Mouse (Mus musculus) spleen, adult 12 weeks (tissue): ENCODE measurements at regions not wholly inside any gene's neighbourhood (a gene's known extent, or its start where the extent isn't known, plus 50 kb on each side); places are given as distances from the start of the nearest gene placed in this dataset.

Experiments
- DNase-seq: peaks from one replicate; pipeline ENCODE4 v3.0.0; 2022; ENCODE audit warnings: low spot score

DNA sequence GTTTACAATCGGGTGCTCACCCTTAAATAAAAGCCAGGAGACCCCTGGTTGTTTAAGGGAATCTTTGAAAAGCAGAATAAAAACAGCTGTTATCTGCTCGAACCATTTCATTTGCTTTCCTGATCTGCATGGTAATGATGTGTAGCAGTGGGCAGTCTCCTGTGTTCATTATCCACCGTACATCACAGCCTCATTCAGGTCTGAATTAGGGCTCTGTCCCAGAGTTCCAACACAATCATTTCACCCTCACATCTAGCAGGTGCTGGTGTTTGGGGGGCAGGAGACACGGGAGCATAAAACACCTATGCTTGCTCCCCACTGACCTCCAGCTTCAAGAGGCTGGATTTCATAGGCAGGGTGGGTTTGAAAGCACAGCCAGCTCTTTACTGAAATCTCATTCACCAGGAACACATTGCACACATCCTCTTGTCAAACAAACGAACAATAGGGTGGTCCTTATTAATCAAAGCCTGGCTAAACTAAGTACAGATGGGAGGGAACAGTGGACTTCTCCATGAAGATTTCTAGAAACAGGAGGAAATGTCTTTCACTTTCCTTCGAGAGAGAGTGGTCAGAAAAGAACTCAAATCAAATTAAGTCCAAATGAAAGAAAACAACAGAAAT is 368.3 kb upstream of the Adgrl2 start:
- no peak for DNase-seq

DNA sequence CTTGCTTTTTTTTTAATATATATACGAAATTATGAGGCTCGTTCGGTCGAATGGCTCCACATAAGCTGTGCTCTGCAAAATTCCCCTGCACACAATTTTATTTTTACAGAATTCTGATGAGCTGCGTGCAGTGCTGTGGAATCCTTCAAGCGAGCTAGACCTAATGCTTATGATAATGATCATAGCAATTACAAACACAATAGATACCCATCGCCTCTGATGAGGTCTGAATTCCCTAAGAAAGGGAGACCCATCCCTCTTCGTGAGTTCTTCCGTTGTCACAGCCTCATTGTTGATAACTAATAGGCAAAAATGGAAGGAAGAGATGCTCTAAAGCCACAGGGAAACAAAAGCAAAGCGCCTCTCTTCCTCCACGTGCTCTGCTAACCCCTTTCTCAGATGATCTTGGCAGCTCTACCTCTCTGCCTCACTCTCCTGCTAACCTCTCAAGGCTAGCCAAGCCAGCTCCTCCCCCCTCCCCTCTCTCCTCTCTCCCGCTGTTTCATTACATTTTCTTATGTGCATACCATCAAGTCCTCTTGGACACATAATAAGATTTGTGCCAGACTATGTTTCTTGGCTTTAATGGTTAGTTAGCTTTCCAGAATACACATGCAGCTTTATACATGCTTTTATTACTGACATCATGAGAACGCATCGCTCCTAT is 367.7 kb upstream of the Adgrl2 start:
- DNase-seq, result no peak

- no peak for DNase-seq
Measured at GRCm38 (mm10) chr3:149357121-149357520, 366.8 kb upstream of the Adgrl2 start.

GRCm38 (mm10) chr3:149355362-149355761 is 365.0 kb upstream of the Adgrl2 start:
- no peak for DNase-seq

DNA sequence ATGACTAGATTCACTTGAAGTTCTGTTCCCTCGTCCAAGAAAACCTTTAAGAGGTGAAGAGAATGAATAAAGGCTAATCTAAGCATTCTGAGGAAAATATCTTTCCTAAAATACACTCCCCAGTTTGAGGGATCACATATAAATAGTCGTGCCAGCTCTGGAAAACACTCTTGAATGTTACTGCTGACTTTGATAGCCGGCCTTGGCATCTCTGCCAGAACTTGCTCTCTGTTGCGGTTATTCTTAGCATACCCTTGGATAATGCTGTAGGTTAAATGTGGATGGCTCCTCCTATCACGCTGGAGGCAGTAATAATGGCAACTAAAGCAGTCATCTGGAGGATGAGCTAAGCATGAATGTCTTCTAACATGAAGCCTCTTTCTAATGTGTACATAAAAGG is 363.6 kb upstream of the Adgrl2 start:
- no peak for DNase-seq

GRCm38 (mm10) chr3:149352546-149352945 is 362.2 kb upstream of the Adgrl2 start:
- no peak for DNase-seq

DNA sequence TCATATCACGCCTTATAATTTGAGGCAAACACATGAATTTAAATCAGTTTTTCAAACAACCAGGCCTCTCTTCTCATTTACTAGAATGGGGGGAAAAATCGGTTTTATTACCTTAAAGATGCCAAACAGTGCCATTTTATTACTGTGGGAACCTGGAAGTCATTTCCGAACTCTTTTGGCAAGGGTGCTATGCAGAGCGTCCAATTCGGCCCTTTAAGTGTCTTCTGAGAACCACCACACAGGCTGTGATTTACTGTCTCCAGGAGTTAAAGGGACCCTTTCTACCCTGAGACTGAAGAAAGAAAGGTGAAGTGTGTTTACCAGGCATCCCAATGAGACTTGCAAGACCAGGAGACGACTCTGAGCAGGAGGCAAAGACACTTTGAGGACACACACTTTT is 359.4 kb upstream of the Adgrl2 start:
- DNase-seq, result no peak

GRCm38 (mm10) chr3:149349211-149349697 is 358.9 kb upstream of the Adgrl2 start:
- peak; percentile 5 for DNase-seq

- DNase-seq, result no peak
Measured at GRCm38 (mm10) chr3:149348459-149348971, 358.2 kb upstream of the Adgrl2 start.

GRCm38 (mm10) chr3:149347241-149347992 is 357.1 kb upstream of the Adgrl2 start:
- no peak for DNase-seq

- no peak for DNase-seq
Measured at GRCm38 (mm10) chr3:149342511-149342910, 352.2 kb upstream of the Adgrl2 start.

DNA sequence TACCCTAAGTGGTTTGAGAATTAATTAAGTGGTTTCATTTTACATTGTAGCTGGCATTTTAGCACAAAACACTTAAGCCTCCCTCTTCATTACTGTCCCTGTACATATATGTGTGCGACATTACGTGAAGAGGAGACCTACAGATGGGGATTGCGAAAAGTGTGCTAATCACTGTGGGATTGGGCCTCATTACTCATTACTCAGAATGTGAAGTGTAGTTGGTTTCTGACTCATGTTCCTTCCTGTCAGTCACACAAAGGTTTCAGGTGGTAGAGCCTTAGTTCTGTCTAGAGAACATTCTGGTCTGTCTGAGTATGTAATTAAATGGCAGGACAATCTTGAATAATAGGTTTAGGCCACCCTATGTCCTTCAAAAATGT is 349.0 kb upstream of the Adgrl2 start:
- no peak for DNase-seq

DNA sequence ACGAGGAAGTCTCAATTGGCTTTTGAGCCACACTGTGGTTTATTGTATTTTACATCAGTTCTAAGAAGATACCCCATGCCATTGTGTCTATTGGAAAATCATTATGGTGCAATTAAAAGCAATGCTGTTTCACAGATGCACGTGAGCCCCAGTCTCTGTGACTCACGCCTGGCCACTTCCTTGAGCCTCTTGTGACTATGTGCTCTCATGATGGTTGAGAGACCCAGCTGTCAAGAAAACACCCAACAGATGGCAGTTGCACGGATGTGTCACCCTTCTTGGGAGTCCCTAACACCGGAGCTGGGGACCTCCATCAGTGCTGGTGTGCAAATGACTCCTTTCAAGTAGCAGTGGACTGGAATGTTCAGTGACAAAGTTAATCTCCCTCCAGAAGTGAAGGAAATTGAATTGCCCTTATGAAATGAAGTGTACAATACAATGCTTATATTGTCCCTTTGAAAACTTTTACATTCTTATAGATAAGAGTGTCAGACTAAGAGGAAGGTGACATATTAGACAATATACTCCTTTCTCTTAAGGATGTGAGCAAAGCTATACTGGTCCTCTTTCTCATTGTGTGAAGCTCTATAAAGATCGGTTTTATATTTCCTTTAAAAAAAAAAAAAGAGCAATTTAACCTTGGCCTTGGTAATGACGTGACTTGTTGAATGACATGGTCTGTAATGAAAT is 348.5 kb upstream of the Adgrl2 start:
- no peak for DNase-seq

- DNase-seq, result no peak
Measured at GRCm38 (mm10) chr3:149335259-149335658, 344.9 kb upstream of the Adgrl2 start.

DNA sequence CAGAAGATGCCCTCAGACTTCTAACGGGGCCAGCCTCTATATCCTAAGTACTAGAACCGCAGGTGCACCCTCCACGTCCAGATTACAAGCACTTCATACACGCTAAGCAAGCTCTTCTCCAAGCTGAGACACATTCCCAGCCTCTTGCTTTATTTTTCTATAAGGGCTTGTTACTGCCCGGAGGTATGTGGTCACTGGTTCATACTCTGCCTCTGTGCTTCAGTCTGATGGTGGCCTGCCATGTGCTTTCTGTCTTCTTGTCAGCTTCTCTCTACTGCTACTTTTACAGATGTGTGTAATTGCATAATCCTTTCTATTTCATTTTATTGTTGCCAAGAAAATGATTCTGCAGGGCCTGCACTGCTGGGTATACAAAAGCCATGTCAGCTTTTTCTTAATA is 343.3 kb upstream of the Adgrl2 start:
- DNase-seq, result no peak

GRCm38 (mm10) chr3:149333131-149333530 is 342.8 kb upstream of the Adgrl2 start:
- no peak for DNase-seq

DNA sequence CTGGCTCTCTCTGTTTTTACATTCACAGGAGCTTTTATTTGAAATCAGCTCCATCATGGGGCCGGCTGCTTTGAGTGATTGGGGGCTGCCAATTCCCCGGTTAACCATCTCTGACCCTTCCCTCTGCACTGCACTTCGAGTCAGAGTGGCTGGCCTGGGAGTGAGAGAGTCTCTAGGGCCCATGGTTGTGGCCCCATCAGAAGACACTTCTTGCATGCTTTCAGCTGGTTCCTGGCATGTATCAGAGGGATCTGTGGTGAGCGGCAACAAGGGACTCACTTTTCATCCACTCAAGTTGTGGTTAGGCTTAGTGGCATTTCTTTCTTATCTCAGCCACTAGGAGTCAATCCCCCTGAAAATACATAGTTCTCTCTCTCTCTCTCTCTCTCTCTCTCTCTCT is 341.8 kb upstream of the Adgrl2 start:
- no peak for DNase-seq

GRCm38 (mm10) chr3:149331251-149331960 is 341.1 kb upstream of the Adgrl2 start:
- DNase-seq, result no peak

GRCm38 (mm10) chr3:149330716-149331115 is 340.4 kb upstream of the Adgrl2 start:
- no peak for DNase-seq

DNA sequence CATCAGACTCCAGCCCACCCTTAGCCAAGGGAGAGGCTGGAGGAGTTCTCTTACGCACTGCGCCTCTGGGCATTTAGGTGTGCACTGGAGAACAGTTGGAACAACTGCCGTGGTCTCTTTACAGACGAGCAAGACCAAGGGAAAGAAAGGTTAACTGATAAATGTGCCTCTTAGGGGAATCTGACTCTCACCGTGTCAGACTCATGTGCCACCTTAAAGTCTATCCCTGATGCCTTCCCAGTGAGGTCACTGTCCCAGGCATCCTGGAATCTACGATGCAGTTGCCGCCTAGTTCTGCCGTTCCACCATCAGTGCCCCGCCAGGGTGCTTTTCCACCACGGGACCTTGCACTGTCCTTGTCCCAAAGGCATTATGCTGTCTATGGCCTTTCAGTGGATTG is 339.7 kb upstream of the Adgrl2 start:
- no peak for DNase-seq

DNA sequence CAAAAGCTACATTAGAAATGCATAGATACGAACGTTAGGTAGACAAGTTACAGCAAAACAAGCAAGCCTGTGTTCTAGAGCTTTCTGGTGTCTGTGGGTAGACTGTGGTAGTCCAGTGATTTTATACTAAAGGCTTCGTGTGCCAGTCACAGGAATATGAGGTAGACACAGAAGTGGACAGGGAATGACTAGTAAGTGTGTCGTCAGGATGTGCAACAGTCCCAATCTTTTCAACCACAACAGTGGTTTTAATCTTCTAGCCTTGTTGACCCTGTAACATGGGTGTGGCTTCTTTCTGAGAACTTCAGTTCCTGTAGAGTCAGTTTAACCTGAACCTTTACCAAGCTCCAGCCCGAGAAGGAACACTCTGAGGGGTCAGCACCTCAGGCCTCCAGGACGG is 339.3 kb upstream of the Adgrl2 start:
- DNase-seq, result no peak

DNA sequence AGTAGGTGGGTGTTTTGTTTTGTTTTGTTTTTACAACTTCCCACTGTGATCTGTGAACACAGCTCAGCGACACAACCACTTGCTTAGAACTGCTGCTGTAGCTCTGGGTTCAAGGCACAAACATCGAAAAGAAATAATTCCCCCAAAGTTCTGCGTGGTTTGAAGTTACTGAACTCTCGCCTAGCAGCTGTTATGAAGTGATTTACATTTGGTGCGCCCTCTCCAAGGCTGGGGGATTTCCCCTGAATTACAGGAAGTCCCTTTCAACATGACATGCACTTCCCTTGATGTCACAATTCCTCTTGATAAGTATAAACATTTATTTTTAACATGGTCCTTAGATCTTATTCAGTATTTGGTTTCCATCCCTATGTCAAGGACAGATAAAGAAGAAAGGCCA is 336.3 kb upstream of the Adgrl2 start:
- peak; percentile 21 for DNase-seq
